Mouse (Mus musculus) liver (tissue): ENCODE measurements at regions not wholly inside any gene's neighbourhood (a gene's known extent, or its start where the extent isn't known, plus 50 kb on each side); places are given as distances from the start of the nearest gene placed in this dataset.
"Not testable (repeated sequence)": the region's sequence is repeated elsewhere in the genome, so short reads cannot be mapped to it uniquely, and the experiment has no call there.

Experiments
- DNase-seq: peaks from one replicate; pipeline ENCODE4 v3.0.0-alpha.2; 2020; ENCODE audit warnings: mixed read lengths

DNA sequence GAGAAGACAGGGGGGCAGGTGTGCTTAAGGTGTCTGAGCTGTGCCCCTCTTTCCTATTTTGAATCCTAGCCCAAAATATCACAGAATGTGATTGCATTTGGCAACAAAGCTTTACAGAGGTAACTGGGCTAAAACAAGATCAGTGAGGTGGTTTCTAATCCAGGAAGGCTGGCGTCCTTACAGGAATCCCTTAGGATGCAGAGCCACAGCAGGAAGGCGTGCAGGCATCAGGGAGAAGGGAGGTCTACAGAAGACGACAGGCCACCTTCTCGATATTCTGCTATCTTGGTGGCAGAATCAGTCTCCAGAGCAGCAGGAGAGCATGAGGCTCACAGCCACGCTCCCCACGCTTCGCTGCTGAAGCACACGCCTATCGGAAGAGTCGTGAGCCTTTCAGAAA is 189.6 kb upstream of the Serp2 start:
- no peak for DNase-seq

GRCm38 (mm10) chr14:76744674-76745433 is 188.2 kb upstream of the Serp2 start:
- no peak for DNase-seq

DNA sequence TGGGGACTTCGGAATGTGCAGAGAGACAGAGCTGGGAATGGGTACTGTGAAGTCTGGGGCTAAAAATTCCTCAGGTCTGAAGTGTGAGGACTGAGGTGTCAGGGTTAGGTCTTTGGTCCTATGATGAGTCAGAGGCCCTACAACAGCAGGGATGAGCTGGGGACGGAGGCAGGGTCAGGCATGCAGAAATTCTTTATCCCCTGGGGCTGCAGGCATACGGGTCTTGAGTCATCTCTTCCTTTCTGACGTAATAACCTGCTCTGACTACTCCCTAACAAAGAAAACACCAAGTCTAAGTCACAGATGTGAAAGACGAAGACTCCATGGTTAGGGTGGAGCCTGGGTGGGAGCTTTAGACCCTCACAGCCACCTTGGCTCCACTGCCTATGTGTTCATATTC is 185.6 kb upstream of the Serp2 start:
- DNase-seq = no peak

GRCm38 (mm10) chr14:76739836-76740597 is 183.3 kb upstream of the Serp2 start:
- DNase-seq = no peak

GRCm38 (mm10) chr14:76735997-76736396 is 179.3 kb upstream of the Serp2 start:
- DNase-seq = no peak

GRCm38 (mm10) chr14:76735107-76735506 is 178.4 kb upstream of the Serp2 start:
- DNase-seq = no peak

- no peak for DNase-seq
These were observed 176.7 kb upstream of the Serp2 start for GRCm38 (mm10) chr14:76733258-76733823.

DNA sequence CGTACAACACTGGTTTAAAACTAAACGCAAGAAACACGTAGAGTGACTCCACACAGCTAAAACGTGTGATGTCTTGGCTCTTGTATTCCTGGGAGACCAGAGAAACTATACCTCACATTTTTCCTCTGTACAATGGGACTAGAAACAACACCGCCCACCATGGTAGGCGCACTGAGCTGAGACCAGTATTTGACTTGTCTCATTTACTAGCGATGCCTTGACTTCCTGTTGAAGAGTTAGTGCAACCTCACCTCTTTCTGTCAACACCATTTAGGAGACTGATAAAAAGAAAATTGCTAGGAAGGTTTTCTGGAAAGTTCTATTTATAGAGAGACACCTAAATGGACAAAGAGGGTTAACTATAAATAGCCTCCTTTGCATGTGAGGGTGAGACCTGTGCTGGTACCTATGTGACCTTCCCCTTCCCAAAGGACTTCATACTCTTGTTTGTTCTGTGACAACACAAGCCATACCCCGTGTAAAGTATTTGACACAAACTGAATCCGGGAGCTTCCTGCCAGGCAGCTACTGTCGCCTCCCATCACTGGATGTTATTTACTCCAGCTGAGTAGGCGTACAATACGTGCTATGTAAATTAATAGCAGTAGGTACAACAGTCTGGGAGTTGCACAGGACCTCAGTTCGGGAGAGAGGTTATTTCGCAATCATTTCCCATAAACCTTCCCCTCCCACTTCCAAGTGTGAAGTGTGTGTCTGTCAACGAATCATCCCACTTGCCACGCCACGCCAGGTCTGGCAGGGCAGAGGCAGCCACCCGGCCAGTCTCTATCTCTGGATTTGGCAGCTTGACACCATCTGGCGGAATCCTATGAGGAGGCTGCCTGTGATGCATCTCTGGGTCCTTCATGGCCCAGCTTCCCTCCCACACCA is 174.7 kb upstream of the Serp2 start:
- no peak for DNase-seq

GRCm38 (mm10) chr14:76725844-76726243 is 169.2 kb upstream of the Serp2 start:
- no peak for DNase-seq

DNA sequence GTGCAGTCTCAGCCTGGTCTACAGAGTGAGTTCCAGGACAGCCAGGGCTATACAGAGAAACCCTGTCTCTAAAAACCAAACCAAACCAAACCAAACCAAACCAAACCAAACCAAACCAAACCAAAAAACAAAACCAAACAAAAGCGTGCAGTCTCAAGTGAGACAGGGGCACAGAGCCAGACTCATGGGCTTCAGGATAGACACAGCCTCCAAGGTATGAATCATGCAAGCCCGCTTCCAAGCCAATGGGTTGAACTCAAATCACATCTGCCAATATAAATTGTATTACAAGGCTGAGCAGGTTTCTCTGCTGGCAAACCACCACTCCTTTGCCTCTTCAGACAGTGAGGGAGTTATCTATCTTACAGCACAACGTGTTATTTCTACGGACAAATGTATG is 168.5 kb upstream of the Serp2 start:
- DNase-seq = not testable (repeated sequence)

DNA sequence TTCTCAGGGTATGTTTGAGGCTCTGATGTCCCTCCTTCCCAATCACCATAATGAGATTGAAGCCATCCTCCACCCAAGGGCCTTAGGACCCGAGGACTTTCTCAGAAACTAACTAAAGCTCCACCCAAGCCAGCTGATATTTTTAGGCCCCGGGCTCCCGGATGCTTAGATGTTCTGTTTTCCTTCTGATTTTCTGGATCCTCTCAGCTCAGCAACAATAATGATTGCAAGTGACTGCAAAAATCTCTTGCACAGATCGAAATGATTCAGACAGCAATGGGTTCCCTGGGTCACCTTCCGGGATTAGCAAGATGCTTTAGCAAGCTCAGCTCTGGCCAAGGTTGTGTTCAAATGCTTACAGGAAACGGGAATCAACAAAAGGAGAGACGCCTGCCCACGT is 168.1 kb upstream of the Serp2 start:
- no peak for DNase-seq

DNA sequence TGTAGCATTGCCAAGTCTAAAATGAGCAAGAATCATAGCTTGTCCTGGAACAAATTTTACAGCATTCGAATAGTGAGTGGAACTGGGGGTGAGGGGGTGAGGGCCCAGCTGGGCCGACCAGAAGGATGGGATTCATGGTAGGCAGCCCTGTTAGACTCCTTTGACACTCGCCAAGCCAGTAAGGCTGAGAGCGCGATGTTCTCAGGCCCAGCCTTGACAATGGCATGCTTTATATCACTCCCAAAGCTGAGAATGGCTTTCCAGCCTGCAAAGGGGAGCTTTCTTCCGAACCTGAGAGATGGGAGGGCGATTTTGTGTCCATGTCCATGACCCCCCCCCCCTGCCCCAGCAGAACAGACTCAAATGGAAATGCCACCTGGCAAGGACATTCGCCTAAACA is 167.7 kb upstream of the Serp2 start:
- no peak for DNase-seq

GRCm38 (mm10) chr14:76723551-76723950 is 166.9 kb upstream of the Serp2 start:
- DNase-seq = no peak

DNA sequence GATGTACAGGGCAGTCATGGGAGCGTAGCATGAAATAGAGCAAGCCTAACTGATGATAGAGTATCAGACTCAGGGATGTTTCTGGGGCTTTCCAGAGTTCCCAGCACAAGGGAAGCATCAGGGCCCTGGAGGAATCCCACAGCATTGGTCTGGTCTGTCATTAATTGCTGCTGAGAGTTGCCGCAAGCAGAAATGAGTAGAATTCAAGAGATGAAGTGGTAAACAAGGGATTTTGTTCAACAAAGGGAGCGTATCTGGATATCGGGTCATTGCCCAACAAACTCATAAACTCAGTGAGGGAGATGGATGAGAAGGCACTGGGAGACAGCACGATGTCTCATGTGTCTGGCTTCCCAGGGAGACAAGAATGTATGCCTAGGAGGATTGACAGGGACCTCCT is 165.6 kb upstream of the Serp2 start:
- DNase-seq = no peak

DNA sequence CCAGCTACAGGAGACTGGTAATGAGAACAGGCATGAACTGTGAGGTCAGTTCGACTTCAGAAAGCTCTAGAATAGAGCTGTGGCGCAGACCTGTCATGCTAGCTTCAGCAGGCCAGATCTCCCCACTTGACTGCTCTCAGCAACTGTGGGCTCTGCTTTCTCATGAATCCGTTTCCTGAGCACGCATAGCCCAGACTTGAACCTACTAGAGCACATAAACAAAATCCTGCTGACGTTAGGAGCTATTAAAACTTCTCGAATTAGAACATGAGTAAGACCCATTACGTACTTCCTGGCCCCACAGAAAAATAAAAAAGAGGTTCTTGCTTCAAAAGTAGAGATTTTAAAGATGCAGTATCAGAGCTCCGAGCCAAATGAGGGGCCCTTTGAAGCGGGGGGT is 165.1 kb upstream of the Serp2 start:
- no peak for DNase-seq

- DNase-seq = no peak
These were observed 160.4 kb upstream of the Serp2 start for GRCm38 (mm10) chr14:76717081-76717480.

DNA sequence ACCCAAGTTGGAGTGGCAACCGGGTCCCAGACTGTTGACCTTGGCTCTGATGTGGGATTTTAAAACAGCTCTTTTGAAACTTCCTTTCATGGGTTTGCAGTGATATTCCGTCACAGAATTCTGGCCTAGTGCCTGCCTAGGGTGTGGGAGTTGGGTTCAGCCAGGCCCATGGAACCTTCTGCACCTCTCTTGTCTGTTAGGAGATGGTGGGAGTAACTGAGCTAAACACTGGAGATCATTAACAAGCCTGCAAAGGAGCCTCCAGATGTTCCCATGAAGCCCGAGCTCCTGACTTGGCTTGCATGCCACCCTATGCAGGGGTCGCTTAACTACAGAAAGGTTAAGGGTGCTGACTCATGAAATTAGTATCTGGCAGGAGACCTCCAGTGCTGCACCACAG is 158.0 kb upstream of the Serp2 start:
- DNase-seq = no peak

DNA sequence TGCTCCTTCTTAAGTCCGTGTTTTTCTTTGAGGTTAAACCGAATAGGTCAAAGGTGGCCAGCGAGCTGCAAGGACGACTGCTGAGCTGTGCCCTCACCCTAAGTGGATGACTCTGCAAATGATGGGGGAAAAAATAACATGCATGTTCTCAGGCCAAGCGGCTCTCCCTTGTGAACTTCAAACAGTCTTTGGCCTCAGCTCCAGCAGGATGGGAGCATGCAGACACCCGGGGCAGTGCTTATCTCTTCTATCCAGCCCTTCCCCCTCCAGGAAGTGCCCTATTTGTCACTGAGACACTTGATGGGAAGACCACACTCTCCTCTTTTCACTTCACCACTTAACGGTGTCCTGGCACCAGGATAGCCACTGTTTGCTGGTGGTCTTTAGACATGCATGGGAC is 157.3 kb upstream of the Serp2 start:
- DNase-seq = peak; percentile 25

GRCm38 (mm10) chr14:76708728-76709127 is 152.0 kb upstream of the Serp2 start:
- no peak for DNase-seq

DNA sequence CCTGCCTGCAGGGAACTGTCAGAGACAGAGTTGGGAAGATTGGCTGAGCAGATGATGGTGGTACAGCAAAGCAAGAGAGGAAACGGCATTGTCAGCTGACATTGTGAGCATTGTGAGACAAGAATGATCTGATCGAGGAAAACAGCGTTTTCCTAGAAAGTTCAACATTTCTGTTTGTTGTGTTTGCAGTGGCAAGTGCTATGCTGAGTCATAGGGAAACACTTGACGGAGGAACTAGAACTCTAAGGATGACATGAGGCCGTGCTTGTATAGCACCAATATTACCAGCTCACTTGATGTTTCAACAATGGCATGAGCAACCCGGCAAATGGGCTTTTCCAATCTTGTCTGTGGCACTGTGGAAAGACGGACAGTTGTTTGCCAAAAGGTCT is 146.7 kb upstream of the Serp2 start:
- no peak for DNase-seq

DNA sequence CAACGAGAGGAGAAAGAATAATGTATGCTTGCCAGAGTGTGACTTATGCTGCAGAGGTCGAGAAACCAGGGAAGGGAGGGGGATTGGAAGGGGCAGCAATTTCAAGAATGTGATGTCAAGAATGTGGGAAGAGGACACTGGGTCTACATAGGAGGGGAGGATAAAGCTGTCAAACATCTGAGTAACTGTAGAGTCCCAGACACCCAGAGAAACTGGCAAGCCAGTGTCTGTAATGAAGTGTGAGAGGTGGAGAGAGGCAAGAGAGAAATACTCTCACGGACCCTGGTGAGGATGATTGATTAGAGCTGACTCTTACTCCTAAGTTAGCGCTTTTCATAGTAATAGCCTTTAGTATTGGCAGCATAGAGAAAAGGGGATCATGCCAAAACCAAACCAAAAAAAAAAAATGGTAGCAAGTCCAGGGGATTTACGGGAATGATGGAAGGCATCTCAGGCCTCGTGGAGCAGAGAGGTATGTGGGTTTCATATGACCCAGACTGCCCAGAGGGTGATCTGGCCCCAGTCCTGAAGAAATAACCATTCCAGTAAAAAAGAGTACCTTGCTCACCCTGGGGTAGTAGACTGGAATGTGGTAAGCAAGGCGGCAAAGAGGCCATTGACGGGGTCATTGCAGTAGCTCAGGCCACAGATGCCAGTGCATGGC is 146.2 kb upstream of the Serp2 start:
- no peak for DNase-seq

GRCm38 (mm10) chr14:76701911-76702708 is 145.4 kb upstream of the Serp2 start:
- no peak for DNase-seq
